Mouse (Mus musculus) erythroblast, embryonic 14.5 days (primary cell): ENCODE data around the gene Pkn1. TPM values are rescaled to one million over a fixed set of nuclear protein-coding genes. Genes with fewer than 3 reads are reported as not detected.

Source experiments
- H3K27me3 ChIP-seq: 2 replicates; pipeline ENCODE4 v1.6.1; 2012; ENCODE audit warnings: inconsistent platforms; ENCODE audit not compliant: control insufficient read depth
- H3K36me3 ChIP-seq: 2 replicates; pipeline ENCODE4 v1.6.1; 2012; ENCODE audit warnings: mild to moderate bottlenecking, inconsistent platforms; ENCODE audit not compliant: control insufficient read depth
- H3K4me1 ChIP-seq: 2 replicates; pipeline ENCODE4 v1.6.1; 2012; ENCODE audit warnings: inconsistent platforms; ENCODE audit not compliant: control insufficient read depth
- H3K4me3 ChIP-seq: replicated peaks from 2 replicates; pipeline ENCODE3; 2012; ENCODE audit warnings: moderate library complexity, mild to moderate bottlenecking, inconsistent platforms
- H3K9me3 ChIP-seq: 2 replicates; pipeline ENCODE4 v1.6.1; 2012; ENCODE audit warnings: low read length, inconsistent platforms, mixed read lengths; ENCODE audit not compliant: control insufficient read depth
- GATA1 ChIP-seq: IDR thresholded peaks from 2 replicates; pipeline ENCODE4 v1.6.1; 2012; ENCODE audit warnings: low read length, inconsistent platforms, mixed read lengths
- TAL1 ChIP-seq: IDR thresholded peaks from 3 replicates; pipeline ENCODE4 v1.6.1; 2012; ENCODE audit warnings: low read length, inconsistent platforms, mixed read lengths
- polyA plus RNA-seq: library from polyadenylated mRNA; stranded (reverse); fragments of >175 nt; gene quantifications from 2 replicates; pipeline ENCODE4 v1.2.3, GENCODE M21; 2012

Pkn1 gene
- polyA plus RNA-seq, 1 experiment: 1.2 TPM

GRCm38 (mm10) chr8:83697374-83698220, 1.4 kb downstream of the Pkn1 start:
- peak overlapping the region; percentile 83 for H3K4me3 ChIP-seq
- TF ChIP-seq TAL1 (no peak), GATA1 (no peak)
- H3K4me1 ChIP-seq: peaks cover 52% of the 10 kb centered on the region
- no peaks in the 10 kb centered on the region for H3K27me3 ChIP-seq
- no peaks in the 10 kb centered on the region; the same call in 1 of the 2 replicates for H3K9me3 ChIP-seq
- H3K36me3 ChIP-seq: peaks cover 3% of the 10 kb centered on the region

- Histone ChIP-seq H3K4me3 (no peak overlapping the region), H3K27me3 (no peaks in the 10 kb centered on the region), H3K9me3 (no peaks in the 10 kb centered on the region), H3K4me1 (peaks cover 52% of the 10 kb centered on the region), H3K36me3 (peaks cover 24% of the 10 kb centered on the region)
- TF ChIP-seq TAL1 (no peak), GATA1 (no peak)
Measured at GRCm38 (mm10) chr8:83695351-83696106, 3.5 kb downstream of the Pkn1 start.

GRCm38 (mm10) chr8:83694369-83695160, 4.4 kb downstream of the Pkn1 start:
- Histone ChIP-seq H3K4me3 (no peak overlapping the region), H3K4me1 (peaks cover 51% of the 10 kb centered on the region), H3K27me3 (no peaks in the 10 kb centered on the region), H3K36me3 (peaks cover 26% of the 10 kb centered on the region), H3K9me3 (no peaks in the 10 kb centered on the region)
- no peak for TF ChIP-seq TAL1
- no peak for TF ChIP-seq GATA1

- peaks cover 28% of the 10 kb centered on the region for H3K36me3 ChIP-seq
- no peaks in the 10 kb centered on the region for H3K27me3 ChIP-seq
- H3K9me3 ChIP-seq: no peaks in the 10 kb centered on the region
- no peak overlapping the region for H3K4me3 ChIP-seq
- peaks cover 43% of the 10 kb centered on the region for H3K4me1 ChIP-seq
- TF ChIP-seq GATA1 (no peak), TAL1 (no peak)
Measured at GRCm38 (mm10) chr8:83693609-83694236, 5.3 kb downstream of the Pkn1 start.

GRCm38 (mm10) chr8:83689264-83689663, 9.7 kb downstream of the Pkn1 start:
- TF ChIP-seq TAL1 (no peak), GATA1 (no peak)
- H3K9me3 ChIP-seq: no peaks in the 10 kb centered on the region
- H3K4me3 ChIP-seq: no peak overlapping the region
- H3K27me3 ChIP-seq: no peaks in the 10 kb centered on the region
- peaks cover 53% of the 10 kb centered on the region for H3K36me3 ChIP-seq
- H3K4me1 ChIP-seq: peaks cover 9% of the 10 kb centered on the region

- no peaks in the 10 kb centered on the region for H3K27me3 ChIP-seq
- no peak overlapping the region for H3K4me3 ChIP-seq
- TF ChIP-seq TAL1: no peak
- no peak for TF ChIP-seq GATA1
- H3K36me3 ChIP-seq: peaks cover 58% of the 10 kb centered on the region
- peaks cover 2% of the 10 kb centered on the region; the same call in 1 of the 2 replicates for H3K4me1 ChIP-seq
- no peaks in the 10 kb centered on the region for H3K9me3 ChIP-seq
Measured at GRCm38 (mm10) chr8:83684517-83684916, 14.5 kb downstream of the Pkn1 start.

GRCm38 (mm10) chr8:83681099-83681498, 17.9 kb downstream of the Pkn1 start:
- Histone ChIP-seq H3K36me3 (peaks cover 70% of the 10 kb centered on the region), H3K27me3 (no peaks in the 10 kb centered on the region), H3K4me3 (no peak overlapping the region), H3K9me3 (no peaks in the 10 kb centered on the region), H3K4me1 (peaks cover 2% of the 10 kb centered on the region; the same call in 1 of the 2 replicates)
- TF ChIP-seq GATA1 (no peak), TAL1 (no peak)

- peaks cover 66% of the 10 kb centered on the region for H3K36me3 ChIP-seq
- no peak overlapping the region for H3K4me3 ChIP-seq
- peaks cover 2% of the 10 kb centered on the region; the same call in 1 of the 2 replicates for H3K4me1 ChIP-seq
- H3K27me3 ChIP-seq: no peaks in the 10 kb centered on the region
- no peak for TF ChIP-seq TAL1
- TF ChIP-seq GATA1: no peak
- no peaks in the 10 kb centered on the region for H3K9me3 ChIP-seq
Measured at GRCm38 (mm10) chr8:83680603-83681002, 18.4 kb downstream of the Pkn1 start.
